Mouse (Mus musculus) neural tube, embryonic 13.5 days (tissue): ENCODE measurements at regions not wholly inside any gene's neighbourhood (a gene's known extent, or its start where the extent isn't known, plus 50 kb on each side); places are given as distances from the start of the nearest gene placed in this dataset.
A peak's percentile ranks its signal among the peaks of the same experiment; 100 is the strongest.

Experiments used
- ATAC-seq: fragments of 200-750 bp; cut with Nextera tagmentation; 2 replicates; pipeline ENCODE4 v1.8.0; 2017; ENCODE audit warnings: low read depth, mild to moderate bottlenecking, moderate TSS enrichment, moderate library complexity
- H3K27ac ChIP-seq: fragments of 300-500 bp; sonication (generic); replicated peaks from 2 replicates; pipeline ENCODE4 v1.5.1; 2015; ENCODE audit warnings: moderate library complexity, mild to moderate bottlenecking, inconsistent platforms
- H3K27me3 ChIP-seq: fragments of 300-500 bp; sonication (generic); 2 replicates; pipeline ENCODE4 v1.6.1; 2015; ENCODE audit warnings: mild to moderate bottlenecking, inconsistent platforms
- H3K36me3 ChIP-seq: fragments of 300-500 bp; sonication (generic); 2 replicates; pipeline ENCODE4 v1.6.1; 2015; ENCODE audit warnings: mild to moderate bottlenecking, inconsistent platforms
- H3K4me1 ChIP-seq: fragments of 300-500 bp; sonication (generic); replicated peaks from 2 replicates; pipeline ENCODE4 v1.6.1; 2015; ENCODE audit warnings: inconsistent platforms
- H3K4me2 ChIP-seq: fragments of 300-500 bp; sonication (generic); 2 replicates; pipeline ENCODE4 v1.6.1; 2015; ENCODE audit warnings: inconsistent platforms, mild to moderate bottlenecking, moderate library complexity
- H3K4me3 ChIP-seq: fragments of 300-500 bp; sonication (generic); 2 replicates; pipeline ENCODE4 v1.5.1; 2015; ENCODE audit warnings: mild to moderate bottlenecking, inconsistent platforms
- H3K9ac ChIP-seq: fragments of 300-500 bp; sonication (generic); 2 replicates; pipeline ENCODE4 v1.6.1; 2015; ENCODE audit warnings: moderate library complexity, mild to moderate bottlenecking, inconsistent platforms
- H3K9me3 ChIP-seq: fragments of 300-500 bp; sonication (generic); 2 replicates; pipeline ENCODE4 v1.6.1; 2016; ENCODE audit warnings: inconsistent platforms
- WGBS: fragments of 180-500 bp; shearing (Covaris S2); methylation state at CpG from one replicate; pipeline ENCODE4 v1.1.7; 2015; 5-methylcytosine and 5-hydroxymethylcytosine counted together
- microRNA-seq: library from miRNA; unstranded; fragments of <30 nt; microRNA quantifications from one replicate; pipeline ENCODE4, GENCODE M21; 2016

- 23% methylated on average over 7 of the region's 7 CpGs for WGBS
- 0 out of 2 replicates have a peak overlapping the region, but pooled peaks have one; percentile 4 for H3K4me2 ChIP-seq
- no peak for ATAC-seq
Measured at GRCm38 (mm10) chr3:140150530-140150951, 945.0 kb downstream of the Stpg2 start.

DNA sequence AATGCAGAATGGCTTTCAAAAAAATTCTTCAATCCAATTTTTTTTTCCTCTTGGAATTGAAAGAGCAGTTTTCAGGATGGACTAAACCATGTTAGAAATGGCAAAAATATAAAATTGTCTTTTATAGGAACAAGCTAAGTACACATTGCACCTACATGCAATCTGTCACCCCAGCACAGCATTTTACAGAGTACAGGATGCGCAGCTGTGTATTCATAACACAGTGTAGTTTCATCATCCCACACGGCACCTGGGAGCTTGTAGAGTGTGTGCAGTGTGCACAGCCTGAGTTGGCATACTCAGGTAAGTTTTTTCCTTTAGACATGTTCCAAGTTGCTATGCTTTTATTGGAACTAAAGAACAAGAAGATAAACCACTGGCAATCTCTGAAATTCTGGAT lies 974.0 kb downstream of the Stpg2 start:
- no peak for ATAC-seq
- WGBS: 92% methylated on average over 2 of the region's 2 CpGs
- H3K4me3 ChIP-seq: no peak overlapping the region

More at GRCm38 (mm10) chr3:140150530-140150951, 945.0 kb downstream of the Stpg2 start:
- peaks cover 7% of the 10 kb centered on the region for H3K4me1 ChIP-seq
- no peaks in the 10 kb centered on the region for H3K9me3 ChIP-seq
- no peak overlapping the region for H3K4me3 ChIP-seq
- no peak overlapping the region for H3K27ac ChIP-seq
- H3K9ac ChIP-seq: no peak overlapping the region
- no peaks in the 10 kb centered on the region for H3K27me3 ChIP-seq
- H3K36me3 ChIP-seq: no peaks in the 10 kb centered on the region

GRCm38 (mm10) chr3:140182690-140183089 lies 977.2 kb downstream of the Stpg2 start:
- H3K9me3 ChIP-seq: no peaks in the 10 kb centered on the region
- ATAC-seq: no peak
- 88% methylated on average over 4 of the region's 4 CpGs for WGBS

More for the DNA sequence above, 974.0 kb downstream of the Stpg2 start:
- Histone ChIP-seq H3K4me1 (no peaks in the 10 kb centered on the region), H3K27me3 (no peaks in the 10 kb centered on the region), H3K4me2 (no peak overlapping the region), H3K9ac (no peak overlapping the region), H3K27ac (no peak overlapping the region), H3K36me3 (no peaks in the 10 kb centered on the region), H3K9me3 (no peaks in the 10 kb centered on the region)

GRCm38 (mm10) chr3:140184899-140185525 lies 979.5 kb downstream of the Stpg2 start:
- no peak for ATAC-seq

More at GRCm38 (mm10) chr3:140182690-140183089, 977.2 kb downstream of the Stpg2 start:
- Histone ChIP-seq H3K4me2 (no peak overlapping the region), H3K4me1 (no peaks in the 10 kb centered on the region; the same call in 1 of the 2 replicates), H3K36me3 (no peaks in the 10 kb centered on the region), H3K27me3 (no peaks in the 10 kb centered on the region), H3K4me3 (no peak overlapping the region), H3K27ac (no peak overlapping the region), H3K9ac (no peak overlapping the region)

GRCm38 (mm10) chr3:140205914-140206313 lies 1000.4 kb downstream of the Stpg2 start:
- Histone ChIP-seq H3K9ac (no peak overlapping the region), H3K27ac (no peak overlapping the region), H3K4me2 (no peak overlapping the region), H3K27me3 (no peaks in the 10 kb centered on the region), H3K4me1 (no peaks in the 10 kb centered on the region), H3K4me3 (no peak overlapping the region), H3K9me3 (no peaks in the 10 kb centered on the region), H3K36me3 (no peaks in the 10 kb centered on the region)
- ATAC-seq: no peak

More at GRCm38 (mm10) chr3:140184899-140185525, 979.5 kb downstream of the Stpg2 start:
- no peak overlapping the region for H3K27ac ChIP-seq
- H3K4me1 ChIP-seq: no peaks in the 10 kb centered on the region; the same call in 1 of the 2 replicates
- H3K9me3 ChIP-seq: no peaks in the 10 kb centered on the region
- H3K4me3 ChIP-seq: no peak overlapping the region
- no peaks in the 10 kb centered on the region for H3K36me3 ChIP-seq
- no peak overlapping the region for H3K9ac ChIP-seq
- WGBS: 52% methylated on average over 4 of the region's 4 CpGs
- H3K4me2 ChIP-seq: no peak overlapping the region
- no peaks in the 10 kb centered on the region for H3K27me3 ChIP-seq

GRCm38 (mm10) chr3:140221478-140221877 lies 990.7 kb downstream of the Pdha2 start:
- Histone ChIP-seq H3K4me1 (no peaks in the 10 kb centered on the region), H3K27ac (no peak overlapping the region), H3K9ac (no peak overlapping the region), H3K36me3 (no peaks in the 10 kb centered on the region), H3K9me3 (no peaks in the 10 kb centered on the region), H3K4me2 (no peak overlapping the region), H3K27me3 (no peaks in the 10 kb centered on the region), H3K4me3 (no peak overlapping the region)
- no peak for ATAC-seq
- WGBS: 90% methylated on average over 3 of the region's 3 CpGs

DNA sequence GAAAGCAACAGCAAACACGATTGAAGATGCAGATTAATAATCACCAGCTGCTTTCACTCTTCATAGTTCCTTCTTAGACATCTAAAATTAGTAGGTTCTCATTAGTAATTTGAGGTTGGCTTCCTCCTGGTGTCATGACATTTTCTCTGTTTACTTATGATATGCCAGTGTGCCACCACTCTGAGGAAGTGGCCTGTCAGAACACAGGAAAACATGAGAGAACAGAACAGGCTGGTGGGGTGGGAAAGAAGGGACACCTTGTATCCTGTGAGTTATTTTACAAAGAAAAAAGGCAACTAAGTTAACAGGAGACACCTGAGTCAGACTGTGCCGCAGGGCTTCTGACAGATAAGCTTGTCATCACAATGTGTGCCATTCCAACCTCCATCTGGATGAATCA lies 981.4 kb downstream of the Pdha2 start:
- no peaks in the 10 kb centered on the region for H3K36me3 ChIP-seq
- WGBS: 90% methylated on average over 2 of the region's 2 CpGs
- no peak for ATAC-seq
- no peaks in the 10 kb centered on the region for H3K9me3 ChIP-seq
- H3K27me3 ChIP-seq: no peaks in the 10 kb centered on the region
- H3K27ac ChIP-seq: no peak overlapping the region
- no peak overlapping the region for H3K9ac ChIP-seq
- H3K4me2 ChIP-seq: no peak overlapping the region
- H3K4me1 ChIP-seq: no peaks in the 10 kb centered on the region
- H3K4me3 ChIP-seq: no peak overlapping the region

DNA sequence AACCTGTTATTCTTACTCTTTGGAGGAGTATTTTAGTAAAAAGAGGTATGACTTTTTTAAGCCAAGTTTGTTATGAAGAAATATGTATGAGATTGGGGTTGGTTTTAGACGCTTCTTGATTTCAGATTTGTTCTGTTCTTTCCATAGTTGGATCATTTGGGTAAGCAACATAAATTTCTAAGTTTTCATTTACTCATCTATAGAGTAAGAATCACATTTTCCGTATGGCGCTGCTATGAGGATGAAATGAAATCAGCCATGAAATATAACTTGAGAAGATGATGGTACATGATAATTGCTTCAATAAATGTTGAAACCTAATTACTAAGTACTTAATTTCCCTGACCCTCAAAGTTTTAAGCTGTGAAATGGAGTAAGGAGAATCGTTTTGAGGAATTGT lies 979.0 kb downstream of the Pdha2 start:
- Histone ChIP-seq H3K9ac (no peak overlapping the region), H3K4me2 (no peak overlapping the region), H3K4me1 (no peaks in the 10 kb centered on the region), H3K4me3 (no peak overlapping the region), H3K27me3 (no peaks in the 10 kb centered on the region), H3K27ac (no peak overlapping the region), H3K36me3 (no peaks in the 10 kb centered on the region), H3K9me3 (no peaks in the 10 kb centered on the region)
- 86% methylated on average over 4 of the region's 4 CpGs for WGBS
- ATAC-seq: no peak

DNA sequence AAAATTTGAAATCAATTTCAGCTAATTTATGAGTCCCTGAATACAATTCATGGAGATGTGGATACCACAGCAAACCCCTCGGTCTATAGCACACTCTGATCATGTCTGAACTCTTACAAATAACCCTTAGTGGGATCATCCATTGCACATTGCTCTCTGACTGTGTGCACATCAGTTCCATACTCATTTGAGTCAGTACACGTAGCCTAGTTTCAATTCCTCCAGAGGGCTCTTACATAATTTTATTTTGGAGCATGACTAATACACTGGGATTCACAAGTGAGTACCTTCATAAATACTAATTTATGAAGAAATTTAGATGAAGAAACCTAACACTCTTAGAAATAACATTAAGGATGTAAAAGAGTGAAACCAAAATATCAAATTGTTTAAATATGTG lies 978.3 kb downstream of the Pdha2 start:
- Histone ChIP-seq H3K9me3 (no peaks in the 10 kb centered on the region), H3K27ac (no peak overlapping the region), H3K9ac (no peak overlapping the region), H3K4me3 (no peak overlapping the region), H3K27me3 (no peaks in the 10 kb centered on the region), H3K4me2 (no peak overlapping the region), H3K4me1 (no peaks in the 10 kb centered on the region), H3K36me3 (no peaks in the 10 kb centered on the region)
- WGBS: 72% methylated on average over 2 of the region's 2 CpGs
- no peak for ATAC-seq

DNA sequence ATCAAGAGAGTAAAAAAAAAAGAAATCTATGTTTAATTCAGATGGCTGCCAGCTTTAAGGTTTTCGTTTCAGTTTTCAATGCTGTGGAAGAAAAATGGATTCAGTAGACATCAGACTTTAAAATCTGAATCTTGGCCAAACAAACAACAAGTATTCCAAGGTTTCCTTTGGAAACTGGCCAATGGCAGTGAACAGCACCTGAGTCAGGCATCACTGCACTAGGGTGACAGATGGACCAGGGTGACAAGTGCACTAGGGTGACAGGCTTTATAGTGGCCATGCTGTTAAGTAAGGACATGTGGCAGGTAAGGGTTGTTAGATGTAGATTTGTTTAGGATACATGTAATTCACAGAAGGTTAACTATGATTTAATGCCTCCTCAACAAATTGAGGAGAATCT lies 972.9 kb downstream of the Pdha2 start:
- H3K4me2 ChIP-seq: no peak overlapping the region
- WGBS: 75% methylated on average over 1 of the region's 1 CpGs
- no peaks in the 10 kb centered on the region for H3K9me3 ChIP-seq
- H3K27me3 ChIP-seq: no peaks in the 10 kb centered on the region
- H3K4me1 ChIP-seq: no peaks in the 10 kb centered on the region
- no peak overlapping the region for H3K4me3 ChIP-seq
- no peak overlapping the region for H3K27ac ChIP-seq
- no peak for ATAC-seq
- no peak overlapping the region for H3K9ac ChIP-seq
- no peaks in the 10 kb centered on the region for H3K36me3 ChIP-seq

Small RNAs in the stretch of these regions (microRNA-seq; reads per million reads assigned to microRNA genes)
- 92.2 reads per million, percentile 54 among the genes with 10 or more reads in this experiment for gene Mir7j
